Mouse (Mus musculus): ENCODE measurements around the gene Pgf.

- TF ChIP-seq CTCF (IDR thresholded peaks at IDR 0.05; ENCODE audit: borderline replicate concordance, extremely low read depth, insufficient read depth, insufficient read length) (no peak), POLR2A (IDR thresholded peaks at IDR 0.05; ENCODE audit: borderline replicate concordance, extremely low read depth, insufficient read depth, insufficient read length, poor library complexity, severe bottlenecking) (no peak)
Measured at GRCm38 (mm10) chr12:85184118-85184517, 6.5 kb upstream of the Pgf start.

Data from brain, embryonic 14.5 days (tissue).